Mouse (Mus musculus) brain, adult 10 weeks (tissue): ENCODE results near the gene Gtse1. TPM values are rescaled to one million over a fixed set of nuclear protein-coding genes. Genes with fewer than 3 reads are reported as not detected.

Experiments used
- polyA plus RNA-seq: library from polyadenylated mRNA; stranded (reverse); fragments of 350-450 nt; fragmentation: Illumina TruSeq; extraction: RNeasy Lipid Tissue Mini Kit (QIAGEN cat#74804); gene quantifications from one replicate; pipeline ENCODE4 v1.2.3, GENCODE M21; 2015; ENCODE audit warnings: low read depth, low replicate concordance

Gtse1 gene
- polyA plus RNA-seq, result 0.27 TPM

GRCm38 (mm10) chr15:85859490-85860031, at the start of gene Gtse1:
Gtse1 (plus strand) TSS chr15:85859745.

GRCm38 (mm10) chr15:85811535-85812277, 47.8 kb upstream of the Gtse1 start, which contains the start of gene Cdpf1:
Cdpf1 (minus strand) TSS chr15:85811697.

GRCm38 (mm10) chr15:85821203-85822010, 38.1 kb upstream of the Gtse1 start, which contains the start of gene Pkdrej:
Pkdrej (minus strand) TSS chr15:85821734.

GRCm38 (mm10) chr15:85831954-85832590, 27.5 kb upstream of the Gtse1 start, which contains the start of gene Ttc38:
Ttc38 (plus strand) TSS chr15:85832306.

GRCm38 (mm10) chr15:85878848-85879497, 19.4 kb downstream of the Gtse1 start, which contains the start of gene Trmu:
Trmu (plus strand) TSS chr15:85879312.

Other genes starting within 250 kb of the Gtse1 start
- 1.3 TPM for gene Ppara, start 124.8 kb upstream of the Gtse1 start, polyA plus RNA-seq
- gene Cdpf1, start 48.0 kb upstream of the Gtse1 start, polyA plus RNA-seq, result 28.3 TPM
- gene Pkdrej, start 38.0 kb upstream of the Gtse1 start, polyA plus RNA-seq, result 0.49 TPM
- gene Ttc38, start 27.4 kb upstream of the Gtse1 start, polyA plus RNA-seq, result 4.5 TPM
- gene Trmu, start 19.6 kb downstream of the Gtse1 start, polyA plus RNA-seq, result 28.6 TPM
- gene Celsr1, start 174.0 kb downstream of the Gtse1 start, polyA plus RNA-seq, result 1.8 TPM
- gene Gramd4, start 197.9 kb downstream of the Gtse1 start, polyA plus RNA-seq, result 26.9 TPM